Mouse (Mus musculus): ENCODE data around the gene Gstt4. TPM values are rescaled to one million over a fixed set of nuclear protein-coding genes. Genes with fewer than 3 reads are reported as not detected.
A peak's percentile ranks its signal among the peaks of the same experiment; 100 is the strongest.

The Gstt4 gene
- polyA plus RNA-seq, 1 experiment from 2014 or later, result not detected

GRCm38 (mm10) chr10:75818641-75819040 is 3.7 kb downstream of the Gstt4 start:
- no peaks in the 10 kb centered on the region for H3K36me3 ChIP-seq
- no peak overlapping the region for H3K4me3 ChIP-seq
- H3K9me3 ChIP-seq (replicated peaks), result no peaks in the 10 kb centered on the region
- H3K9ac ChIP-seq, result no peak overlapping the region
- no peaks in the 10 kb centered on the region for H3K4me1 ChIP-seq
- H3K27ac ChIP-seq, result no peak overlapping the region
- peaks cover 19% of the 10 kb centered on the region; the same call in 1 of the 2 replicates for H3K27me3 ChIP-seq (replicated peaks)
- ATAC-seq, result no peak
- no peak overlapping the region for H3K4me2 ChIP-seq
- 46% methylated on average over 10 of the region's 10 CpGs for WGBS (ENCODE audit: insufficient replicate concordance)

GRCm38 (mm10) chr10:75804217-75804616 is 18.1 kb downstream of the Gstt4 start:
- Histone ChIP-seq H3K27me3 (replicated peaks) (peaks cover 23% of the 10 kb centered on the region; the same call in 1 of the 2 replicates), H3K4me2 (no peak overlapping the region), H3K4me1 (no peaks in the 10 kb centered on the region), H3K27ac (no peak overlapping the region), H3K9me3 (replicated peaks) (no peaks in the 10 kb centered on the region), H3K36me3 (no peaks in the 10 kb centered on the region), H3K4me3 (no peak overlapping the region), H3K9ac (no peak overlapping the region)
- WGBS (ENCODE audit: insufficient replicate concordance), result 40% methylated on average over 2 of the region's 2 CpGs
- ATAC-seq, result no peak

DNA sequence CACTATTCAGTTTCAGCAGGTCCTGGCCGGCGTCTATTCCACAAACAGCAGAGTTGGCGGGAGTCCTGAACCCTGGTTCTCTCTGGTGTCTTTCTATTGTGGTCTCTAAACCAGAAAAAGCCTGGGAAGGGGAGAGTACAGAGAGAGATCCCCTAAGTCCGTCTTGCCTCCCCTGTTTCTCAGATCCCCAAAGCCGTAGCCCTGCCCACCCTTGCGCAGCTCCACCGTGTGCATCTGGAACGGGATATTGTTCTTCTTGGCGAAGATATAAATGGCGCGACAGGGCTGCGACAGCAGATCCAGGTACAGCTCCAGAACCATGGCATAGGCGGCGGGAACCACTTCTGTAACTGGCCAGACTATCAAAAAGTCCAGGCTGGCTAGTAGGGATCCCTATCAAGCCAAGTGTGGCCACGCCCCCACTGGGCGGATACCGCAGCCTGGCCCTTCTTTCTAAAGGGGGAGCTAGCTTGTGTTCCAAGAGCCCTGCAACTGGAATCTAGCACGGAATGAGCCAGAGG is 24.1 kb downstream of the Gstt4 start, which contains the start of gene Gstt1:
Gstt1 (minus strand) TSS at position 409 of the 521 bp plus-strand sequence.
- Histone ChIP-seq H3K4me1 (peaks cover 33% of the 10 kb centered on the region), H3K9me3 (replicated peaks) (no peaks in the 10 kb centered on the region), H3K36me3 (no peaks in the 10 kb centered on the region), H3K4me3 (peak within 1 kb of the TSS; percentile 63), H3K4me2 (peak within 1 kb of the TSS; percentile 83), H3K27ac (no peak within 1 kb of the TSS), H3K9ac (peak within 1 kb of the TSS; percentile 64), H3K27me3 (replicated peaks) (peaks cover 45% of the 10 kb centered on the region; the same call in 1 of the 2 replicates)
- WGBS (ENCODE audit: insufficient replicate concordance), result 3% methylated on average over 18 of the region's 18 CpGs
- ATAC-seq, result peak; percentile 69; the same call in 1 of the 2 replicates

GRCm38 (mm10) chr10:75797619-75798175 is 24.6 kb downstream of the Gstt4 start:
- peak; percentile 47 for ATAC-seq
- Histone ChIP-seq H3K36me3 (no peaks in the 10 kb centered on the region), H3K9ac (peak overlapping the region; percentile 64), H3K27me3 (replicated peaks) (peaks cover 45% of the 10 kb centered on the region), H3K4me2 (peak overlapping the region; percentile 83), H3K4me1 (peaks cover 33% of the 10 kb centered on the region), H3K27ac (no peak overlapping the region), H3K4me3 (peak overlapping the region; percentile 63), H3K9me3 (replicated peaks) (no peaks in the 10 kb centered on the region)
- 2% methylated on average over 12 of the region's 12 CpGs for whole genome bisulfite sequencing (ENCODE audit: insufficient replicate concordance)

GRCm38 (mm10) chr10:75796731-75797516 is 25.4 kb downstream of the Gstt4 start:
- Histone ChIP-seq H3K4me2 (peak overlapping the region; percentile 83), H3K9me3 (replicated peaks) (no peaks in the 10 kb centered on the region), H3K9ac (peak overlapping the region; percentile 64), H3K4me3 (peak overlapping the region; percentile 63), H3K27ac (no peak overlapping the region), H3K36me3 (no peaks in the 10 kb centered on the region), H3K4me1 (peaks cover 33% of the 10 kb centered on the region), H3K27me3 (replicated peaks) (peaks cover 45% of the 10 kb centered on the region)
- ATAC-seq, result 0 out of 2 replicates have a peak, but pooled peaks have one; percentile 4
- 35% methylated on average over 11 of the region's 11 CpGs for WGBS (ENCODE audit: insufficient replicate concordance)

DNA sequence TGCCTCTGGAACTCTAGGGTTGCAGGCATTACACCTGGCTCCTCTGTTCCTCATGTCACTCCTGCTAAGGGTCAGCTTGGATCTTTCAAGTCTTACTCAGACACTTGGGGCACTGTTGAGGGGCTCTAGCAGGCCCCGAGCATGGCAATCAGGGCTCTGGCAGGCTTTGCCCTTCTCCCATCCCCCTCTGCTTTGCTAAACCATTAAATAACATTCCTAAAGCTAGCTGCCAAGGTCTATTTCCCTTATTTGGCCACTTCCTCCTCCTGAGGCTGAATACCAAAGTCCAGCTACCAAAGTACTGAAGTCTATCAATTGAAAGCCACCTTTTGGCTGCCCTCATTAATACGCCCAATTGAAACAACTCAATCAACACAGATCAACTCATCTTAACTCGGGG is 27.5 kb downstream of the Gstt4 start:
- peak overlapping the region; percentile 28 for H3K4me2 ChIP-seq

GRCm38 (mm10) chr10:75790773-75791172 is 31.6 kb downstream of the Gstt4 start:
- H3K9ac ChIP-seq, result no peak overlapping the region
- WGBS (ENCODE audit: insufficient replicate concordance), result 16% methylated on average over 7 of the region's 7 CpGs
- no peak for ATAC-seq
- H3K4me2 ChIP-seq, result no peak overlapping the region
- peaks cover 13% of the 10 kb centered on the region; the same call in 1 of the 2 replicates for H3K4me1 ChIP-seq
- H3K27ac ChIP-seq, result no peak overlapping the region
- H3K4me3 ChIP-seq, result no peak overlapping the region
- H3K27me3 ChIP-seq (replicated peaks), result peaks cover 6% of the 10 kb centered on the region; the same call in 1 of the 2 replicates
- H3K36me3 ChIP-seq, result no peaks in the 10 kb centered on the region
- H3K9me3 ChIP-seq (replicated peaks), result no peaks in the 10 kb centered on the region

More for the DNA sequence above, 27.5 kb downstream of the Gstt4 start:
- WGBS (ENCODE audit: insufficient replicate concordance), result 21% methylated on average over 3 of the region's 3 CpGs
- Histone ChIP-seq H3K9ac (no peak overlapping the region), H3K9me3 (replicated peaks) (no peaks in the 10 kb centered on the region), H3K27me3 (replicated peaks) (peaks cover 28% of the 10 kb centered on the region), H3K4me1 (peaks cover 37% of the 10 kb centered on the region), H3K36me3 (no peaks in the 10 kb centered on the region), H3K4me3 (no peak overlapping the region), H3K27ac (peak overlapping the region; percentile 22; the same call in 1 of the 2 replicates)
- ATAC-seq, result no peak

GRCm38 (mm10) chr10:75789841-75790240 is 32.5 kb downstream of the Gstt4 start:
- ATAC-seq, result peak; percentile 85
- 65% methylated on average over 5 of the region's 5 CpGs for WGBS (ENCODE audit: insufficient replicate concordance)
- Histone ChIP-seq H3K4me3 (no peak overlapping the region), H3K27me3 (replicated peaks) (peaks cover 4% of the 10 kb centered on the region), H3K4me2 (no peak overlapping the region), H3K36me3 (no peaks in the 10 kb centered on the region), H3K9ac (no peak overlapping the region), H3K27ac (peak overlapping the region; percentile 68; the same call in 1 of the 2 replicates), H3K9me3 (replicated peaks) (no peaks in the 10 kb centered on the region), H3K4me1 (peaks cover 9% of the 10 kb centered on the region; the same call in 1 of the 2 replicates)

DNA sequence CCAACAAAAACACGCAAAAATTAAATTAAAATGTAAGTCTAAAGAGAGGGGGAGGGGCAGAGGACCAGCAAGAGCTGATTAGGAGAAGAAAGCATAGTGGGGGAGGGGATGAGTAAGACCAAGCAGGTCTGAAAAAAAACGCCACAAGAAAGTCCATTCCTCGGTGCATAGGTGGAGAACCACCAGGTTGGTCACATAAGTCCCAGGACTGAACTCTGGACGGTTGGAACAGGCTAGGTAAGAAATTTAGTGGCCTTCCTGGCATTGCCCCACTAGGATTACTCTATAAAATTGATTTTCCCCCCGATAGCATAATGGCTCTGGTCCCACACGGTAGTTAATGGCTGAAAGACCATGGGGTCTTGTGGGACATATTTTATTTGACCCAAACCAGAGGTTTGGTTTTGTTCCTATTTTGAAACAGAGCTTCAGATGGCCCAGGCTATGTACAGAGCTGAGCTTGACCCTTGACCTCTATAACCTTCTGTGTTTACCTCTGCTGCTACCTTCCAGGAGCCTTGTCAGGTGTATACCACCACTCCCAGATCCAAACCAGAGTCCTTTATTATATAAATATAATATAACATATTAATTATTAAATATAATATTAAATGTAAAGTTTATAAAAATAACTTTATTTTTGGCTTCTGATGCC is 33.1 kb downstream of the Gstt4 start:
- ATAC-seq, result peak; percentile 50; the same call in 1 of the 2 replicates
- H3K27ac ChIP-seq, result no peak overlapping the region
- H3K4me2 ChIP-seq, result no peak overlapping the region
- 0 out of 2 replicates have a peak, but pooled peaks cover 5% of the 10 kb centered on the region for H3K4me1 ChIP-seq
- H3K9me3 ChIP-seq (replicated peaks), result no peaks in the 10 kb centered on the region
- WGBS (ENCODE audit: insufficient replicate concordance), result 55% methylated on average over 6 of the region's 6 CpGs
- peaks cover 10% of the 10 kb centered on the region for H3K27me3 ChIP-seq (replicated peaks)
- H3K4me3 ChIP-seq, result no peak overlapping the region
- H3K36me3 ChIP-seq, result no peaks in the 10 kb centered on the region
- H3K9ac ChIP-seq, result no peak overlapping the region

- Histone ChIP-seq H3K4me3 (no peak overlapping the region), H3K9ac (no peak overlapping the region), H3K36me3 (no peaks in the 10 kb centered on the region), H3K4me1 (0 out of 2 replicates have a peak, but pooled peaks cover 5% of the 10 kb centered on the region), H3K9me3 (replicated peaks) (no peaks in the 10 kb centered on the region), H3K27me3 (replicated peaks) (peaks cover 20% of the 10 kb centered on the region), H3K27ac (no peak overlapping the region), H3K4me2 (no peak overlapping the region)
- ATAC-seq, result no peak
- WGBS (ENCODE audit: insufficient replicate concordance), result 82% methylated on average over 8 of the region's 8 CpGs
Measured at GRCm38 (mm10) chr10:75788277-75788676, 34.1 kb downstream of the Gstt4 start.

GRCm38 (mm10) chr10:75785442-75785841 is 36.9 kb downstream of the Gstt4 start:
- H3K27me3 ChIP-seq (replicated peaks), result peaks cover 46% of the 10 kb centered on the region
- H3K4me1 ChIP-seq, result 0 out of 2 replicates have a peak, but pooled peaks cover 3% of the 10 kb centered on the region
- ATAC-seq, result no peak
- no peaks in the 10 kb centered on the region for H3K36me3 ChIP-seq
- no peak overlapping the region for H3K9ac ChIP-seq
- 26% methylated on average over 1 of the region's 1 CpGs for WGBS (ENCODE audit: insufficient replicate concordance)
- no peak overlapping the region for H3K27ac ChIP-seq
- H3K4me2 ChIP-seq, result no peak overlapping the region
- H3K9me3 ChIP-seq (replicated peaks), result no peaks in the 10 kb centered on the region
- H3K4me3 ChIP-seq, result no peak overlapping the region

Data from liver, embryonic 12.5 days (tissue).